Mouse (Mus musculus): ENCODE results near the gene Spo11.

The Spo11 gene

DNA sequence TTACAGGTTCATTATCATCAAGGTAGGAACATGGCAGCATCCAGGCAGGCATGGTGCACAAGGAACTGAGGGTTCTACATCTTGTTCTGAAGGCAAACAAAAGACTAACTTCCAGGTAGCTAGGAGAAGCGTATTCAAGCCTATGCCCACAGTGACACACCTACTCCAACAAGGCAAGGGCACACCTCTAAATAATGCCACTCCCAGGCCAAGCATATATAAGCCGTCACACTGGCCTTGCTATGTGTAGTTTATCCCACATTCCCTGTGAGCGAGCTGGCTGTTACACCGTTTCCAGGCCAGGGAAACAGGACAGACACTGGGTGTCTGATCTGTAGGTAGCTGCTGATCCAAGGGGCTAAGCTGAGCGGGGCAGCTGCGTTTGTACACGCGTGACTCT, 33.9 kb downstream of the Spo11 start:
- DNase-seq = no peak

DNA sequence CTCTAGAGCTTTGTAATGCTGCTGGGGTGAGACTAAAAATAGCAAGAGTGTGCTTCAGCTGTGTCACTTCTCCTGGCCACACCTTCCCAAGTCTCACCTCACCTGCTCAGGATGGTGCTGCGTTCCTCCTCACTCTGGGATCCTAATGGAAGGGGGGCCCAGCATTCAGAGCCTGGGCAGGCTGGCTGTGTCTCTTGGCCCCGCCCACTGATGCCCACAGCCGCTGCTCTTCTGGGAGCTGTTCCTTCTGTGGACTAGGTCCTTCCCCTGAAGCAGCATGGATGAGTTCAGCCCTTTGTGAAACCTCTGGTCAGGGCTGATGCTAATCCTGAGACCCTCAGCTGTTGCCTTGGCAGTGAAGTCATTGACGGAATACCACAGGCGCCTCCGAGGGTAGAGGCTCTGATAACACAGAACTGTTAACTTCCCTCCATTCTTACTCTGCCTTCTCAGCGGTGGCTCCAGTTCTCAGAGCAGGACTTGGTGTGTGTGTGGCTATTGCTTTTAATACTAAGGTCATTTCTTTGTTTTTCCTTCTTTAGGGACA, 37.3 kb downstream of the Spo11 start:
- DNase-seq = no peak

DNA sequence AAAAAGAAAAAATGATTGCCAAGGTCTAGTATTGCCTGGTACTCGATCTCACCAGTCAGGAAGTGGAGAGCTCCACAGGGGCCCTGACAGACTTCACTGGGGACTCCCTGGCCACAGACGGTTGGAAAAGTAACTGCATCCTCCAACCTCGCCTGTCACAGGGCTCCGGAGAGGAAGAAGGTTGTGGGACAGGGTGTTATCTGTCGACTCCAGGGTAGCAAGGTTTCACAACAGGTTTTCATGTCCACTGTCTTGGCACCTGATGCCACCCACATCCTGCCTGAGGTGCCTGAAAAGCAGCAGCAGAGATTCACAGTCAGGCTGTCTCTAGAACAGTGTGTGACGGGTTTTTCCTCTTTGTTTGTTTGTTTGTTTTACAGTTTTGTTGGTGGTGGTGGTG, 40.4 kb downstream of the Spo11 start:
- peak; percentile 56 for DNase-seq

DNA sequence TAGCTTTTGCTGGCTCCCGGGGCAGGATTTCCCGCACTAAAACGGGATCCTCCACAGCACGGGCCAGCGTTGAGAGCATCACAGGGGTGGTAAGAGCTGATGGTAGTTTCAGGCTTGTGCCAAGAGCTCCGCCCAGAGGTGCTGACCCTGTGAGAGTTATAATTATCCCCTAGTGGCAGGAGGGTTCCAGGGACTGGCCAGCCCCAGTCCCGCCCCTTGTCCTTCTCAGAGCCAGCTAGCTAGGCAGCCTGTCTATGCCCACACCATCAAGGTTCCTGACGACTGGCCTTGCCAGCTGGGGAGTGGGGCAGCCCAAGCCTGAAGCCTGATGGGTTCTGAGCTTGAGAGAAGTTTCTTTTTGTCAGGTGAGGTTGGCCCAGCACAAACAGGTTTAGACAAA, 41.1 kb downstream of the Spo11 start:
- peak; percentile 26 for DNase-seq

DNA sequence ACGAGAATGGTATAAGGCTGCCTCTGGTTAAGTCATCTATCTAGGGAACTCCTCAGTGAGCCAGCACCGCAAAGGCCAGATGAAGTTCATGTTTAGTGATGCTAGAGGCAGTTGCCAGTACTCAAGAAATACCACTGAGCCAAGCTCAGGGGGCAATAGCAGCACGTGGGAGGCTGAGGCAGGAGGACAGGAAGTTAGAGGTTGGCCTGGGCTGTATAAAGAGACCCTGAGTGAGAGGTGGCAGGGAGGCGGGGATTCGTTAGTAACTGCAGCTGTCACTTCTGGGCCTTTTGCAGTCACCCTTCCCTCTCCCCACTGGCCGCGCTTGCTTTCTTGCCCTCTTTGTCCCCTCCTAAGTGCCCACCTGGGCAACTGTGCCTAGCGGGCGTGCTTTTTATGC, 41.8 kb downstream of the Spo11 start:
- DNase-seq = peak; percentile 64

DNA sequence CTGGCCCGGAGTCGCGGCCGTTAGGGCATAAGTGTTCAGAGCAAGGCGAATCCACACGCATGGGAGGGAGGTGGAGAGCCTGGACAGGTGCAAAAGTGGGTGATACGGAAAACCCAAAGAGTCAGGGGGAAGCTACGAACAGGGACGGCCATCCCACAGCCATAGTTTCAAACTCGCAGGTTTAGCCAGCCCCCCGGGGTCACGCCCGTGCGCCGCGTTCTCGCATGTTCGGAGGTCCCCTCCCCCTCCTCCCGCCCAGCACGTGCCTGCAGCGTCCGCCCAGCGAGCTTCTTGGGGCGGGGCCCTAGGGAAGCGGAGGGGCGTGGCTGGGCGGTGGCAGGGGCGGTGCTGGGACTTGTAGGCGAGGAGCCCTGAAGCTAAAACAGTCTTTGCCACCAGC, 42.3 kb downstream of the Spo11 start:
- DNase-seq = peak; percentile 98

DNA sequence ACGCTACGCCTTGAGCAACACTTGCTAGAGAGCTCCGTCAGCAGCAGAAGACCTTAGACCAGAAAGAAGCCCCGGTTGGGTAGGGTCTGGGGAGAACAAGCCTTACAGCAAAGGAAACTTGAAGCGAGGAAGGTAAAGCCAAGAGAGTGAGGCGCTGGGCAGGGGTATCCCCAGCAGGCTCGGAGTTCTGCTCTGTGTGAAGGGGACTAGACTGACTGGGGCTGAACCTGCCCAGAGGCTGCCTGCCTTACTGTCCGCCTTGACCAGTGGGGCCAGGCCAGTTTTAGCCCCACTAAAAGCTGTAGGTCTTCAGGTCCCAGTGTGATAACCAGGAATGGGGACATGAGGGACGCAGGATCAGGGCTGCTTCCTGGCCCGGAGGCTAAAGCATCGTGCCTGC, 42.9 kb downstream of the Spo11 start, which contains the start of gene Rbm38:
Gene Rbm38 (plus strand): TSS at position 69 of the 400 bp plus-strand sequence.
- peak; percentile 36 for DNase-seq

DNA sequence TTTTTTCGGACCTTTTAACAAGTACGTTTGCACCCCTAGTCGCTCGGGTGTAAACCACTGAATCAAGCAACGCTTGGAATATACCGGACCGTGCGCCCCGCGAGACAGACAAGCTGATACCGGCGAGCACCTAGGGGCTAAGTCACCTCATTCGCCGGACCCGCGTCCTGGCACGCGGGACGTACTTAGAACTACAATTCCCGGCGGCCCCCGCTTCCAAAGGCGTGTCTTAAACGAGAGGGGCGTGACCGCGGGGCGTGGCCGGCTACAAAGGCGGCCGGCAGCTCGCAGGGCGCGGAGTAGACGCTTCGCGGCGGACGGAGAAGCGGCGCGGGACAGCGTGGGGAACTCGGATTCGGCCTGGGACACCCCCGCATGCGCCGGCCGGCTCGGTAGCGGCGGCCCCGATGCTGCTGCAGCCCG, 44.1 kb downstream of the Spo11 start:
- peak; percentile 98 for DNase-seq

DNA sequence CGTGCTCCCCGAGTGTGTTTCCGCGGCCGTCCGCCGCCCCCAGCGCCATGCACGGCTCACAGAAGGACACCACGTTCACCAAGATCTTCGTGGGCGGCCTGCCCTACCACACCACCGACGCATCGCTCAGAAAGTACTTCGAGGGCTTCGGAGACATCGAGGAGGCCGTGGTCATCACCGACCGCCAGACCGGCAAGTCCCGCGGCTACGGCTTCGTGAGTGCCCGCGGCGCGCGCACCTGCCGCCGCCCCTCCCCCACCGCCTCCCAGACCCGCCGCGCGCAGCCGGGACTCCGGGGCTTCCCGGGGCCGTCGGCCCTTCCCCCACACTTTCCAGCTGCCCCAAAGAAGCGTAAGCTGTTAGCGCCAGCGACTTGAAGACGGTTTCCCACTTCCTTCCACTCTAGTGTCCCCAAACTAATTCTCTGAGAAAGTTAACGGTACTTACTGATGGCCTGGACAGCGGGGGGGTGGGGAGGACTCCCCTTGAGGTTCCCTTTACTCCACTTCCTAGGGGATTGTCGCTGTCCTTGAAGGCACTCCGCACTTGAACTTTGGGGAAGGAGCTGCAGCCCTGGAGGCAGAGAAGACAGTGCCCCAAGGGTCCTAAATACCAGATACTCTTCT, 44.7 kb downstream of the Spo11 start:
- peak; percentile 82 for DNase-seq

DNA sequence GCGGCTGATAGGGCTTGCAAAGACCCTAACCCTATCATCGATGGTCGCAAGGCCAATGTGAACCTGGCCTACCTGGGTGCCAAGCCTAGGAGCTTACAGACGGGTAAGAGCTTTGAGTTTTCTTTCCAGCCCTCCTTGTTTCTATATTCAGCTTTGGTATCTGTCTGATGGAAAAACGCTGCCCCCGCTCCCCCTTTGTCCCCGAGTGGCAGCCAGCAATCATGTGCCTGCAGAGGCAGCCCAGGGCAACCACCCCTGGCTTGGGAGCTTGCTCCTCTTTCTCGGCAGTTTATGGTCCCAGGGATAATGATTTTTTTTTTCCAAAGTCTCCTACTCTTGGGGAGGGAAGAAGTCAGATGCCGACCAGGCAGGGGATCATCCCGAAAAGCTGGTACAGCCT, 45.3 kb downstream of the Spo11 start:
- DNase-seq = no peak

DNA sequence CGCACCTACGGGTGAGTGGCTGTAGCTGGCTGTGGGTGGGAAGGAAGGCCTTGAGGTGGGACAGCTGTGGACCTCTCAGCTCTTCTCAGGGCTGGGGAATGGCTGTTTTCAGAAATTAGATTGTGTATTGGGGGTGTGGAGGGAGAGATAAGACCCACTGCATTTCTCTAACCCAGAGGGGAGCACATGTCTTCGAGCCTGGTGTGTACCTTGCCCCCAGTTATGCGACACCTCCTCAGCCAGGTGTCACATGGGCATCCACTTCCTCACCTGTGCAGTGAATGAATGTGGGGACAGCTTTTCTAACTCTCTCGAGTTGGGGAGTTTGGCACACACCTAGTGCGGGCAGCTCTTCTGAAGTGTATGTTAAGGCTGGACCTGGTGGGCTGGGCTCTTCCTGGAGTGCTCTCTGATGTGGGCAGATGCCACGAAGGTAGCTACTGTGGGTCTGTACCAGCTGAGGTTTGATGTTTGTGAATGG, 45.9 kb downstream of the Spo11 start:
- peak; percentile 49 for DNase-seq

DNA sequence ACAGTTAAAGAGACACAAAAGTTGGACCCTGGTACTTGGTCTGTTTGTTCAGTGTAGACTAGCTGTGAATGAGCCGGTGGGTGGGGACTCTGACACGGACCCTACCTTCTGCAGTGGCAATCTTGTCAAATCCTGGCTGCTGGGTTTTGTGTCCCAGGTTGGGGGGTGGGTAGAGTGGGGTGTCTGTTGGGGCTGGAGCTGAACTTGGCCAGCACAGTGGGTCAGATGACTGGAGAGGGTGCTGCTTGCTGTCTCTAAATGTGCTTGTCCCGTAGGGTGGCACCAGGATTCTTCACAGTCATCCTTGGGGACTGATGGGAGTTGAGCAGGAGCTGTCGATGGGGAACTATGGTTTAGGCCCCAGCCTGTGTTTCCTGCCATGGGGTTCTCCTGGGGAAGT, 46.5 kb downstream of the Spo11 start:
- DNase-seq = peak; percentile 24

DNA sequence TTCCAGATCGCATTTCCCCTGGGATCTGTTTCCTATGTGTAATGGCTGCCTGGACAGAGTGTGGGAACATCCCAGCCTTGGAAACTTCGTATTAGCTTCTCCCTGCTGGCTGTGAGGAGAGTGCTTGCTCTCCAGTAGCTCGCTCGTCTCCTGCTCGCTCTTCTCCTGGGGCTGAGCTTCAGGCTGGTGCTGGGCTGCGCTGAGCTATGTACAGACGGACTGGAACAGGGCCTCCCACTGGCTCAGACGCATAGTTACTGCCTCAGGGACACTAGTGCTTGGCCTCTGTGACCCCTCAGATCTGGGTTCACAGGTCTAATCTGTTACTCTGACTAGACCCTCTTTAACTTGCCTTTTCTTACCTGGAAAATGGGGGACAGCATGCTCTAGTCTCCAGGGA, 46.9 kb downstream of the Spo11 start:
- DNase-seq = peak; percentile 35

DNA sequence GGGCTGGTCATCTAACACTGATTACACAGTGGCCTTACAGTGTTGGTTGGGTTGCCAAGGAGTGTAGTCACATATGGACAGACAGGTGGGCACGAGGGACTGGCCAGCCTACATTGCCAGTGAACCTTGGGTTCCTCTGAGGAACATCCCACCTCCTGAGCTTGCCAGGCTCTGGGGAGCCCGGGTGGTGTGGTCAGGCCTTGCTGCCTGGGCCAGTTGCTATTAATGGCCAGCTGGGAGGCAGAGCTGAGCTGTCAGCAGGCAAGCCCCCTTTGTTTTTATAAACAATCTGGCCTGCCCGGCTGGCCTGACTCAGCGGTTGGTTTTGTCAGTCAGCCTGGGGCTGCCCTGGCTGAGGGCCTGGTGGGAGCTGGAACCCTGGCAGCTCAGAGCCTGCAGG, 47.4 kb downstream of the Spo11 start:
- peak; percentile 36 for DNase-seq

DNA sequence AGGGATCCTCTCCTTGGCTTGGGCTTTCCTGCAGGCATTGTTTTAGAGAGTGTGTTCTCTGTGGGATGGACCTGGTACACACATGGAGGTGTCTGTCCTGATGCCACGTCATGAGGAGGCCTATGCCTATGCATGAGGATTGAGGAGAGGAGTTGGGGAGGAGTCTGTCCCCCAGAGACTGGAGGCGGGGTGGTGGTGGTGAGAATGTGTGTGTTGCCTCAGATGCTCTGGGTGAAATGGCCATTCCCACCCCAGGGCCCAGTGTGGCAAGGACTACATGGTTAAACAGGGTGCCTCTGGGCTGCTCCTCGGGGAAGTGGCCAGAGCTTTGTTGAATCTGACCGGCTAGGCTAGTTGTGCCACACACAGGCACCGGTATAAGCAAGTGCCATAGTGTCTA, 48.8 kb downstream of the Spo11 start:
- no peak for DNase-seq

DNA sequence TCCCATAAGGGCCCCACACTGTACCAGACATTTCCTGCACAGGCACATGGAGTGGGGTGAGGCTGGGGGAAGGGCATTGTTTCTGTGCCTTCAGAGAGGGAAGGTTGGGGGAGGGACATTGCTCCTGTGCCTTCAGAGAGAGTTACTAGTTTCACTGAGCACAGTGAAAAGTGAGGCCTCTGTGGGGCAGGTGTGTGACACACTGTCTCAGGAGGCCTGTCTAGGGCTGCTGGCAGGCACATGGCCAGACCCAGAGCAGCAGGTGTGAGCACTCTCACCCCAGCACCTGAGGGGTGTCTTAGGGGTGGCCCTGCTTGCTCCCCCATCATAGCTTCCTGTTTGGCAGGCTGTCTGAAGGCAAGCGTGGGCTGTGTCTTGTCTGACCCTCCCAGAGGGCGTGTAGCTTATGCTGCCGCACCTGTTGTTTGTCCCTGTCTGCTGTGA, 49.2 kb downstream of the Spo11 start:
- DNase-seq = peak; percentile 82

DNA sequence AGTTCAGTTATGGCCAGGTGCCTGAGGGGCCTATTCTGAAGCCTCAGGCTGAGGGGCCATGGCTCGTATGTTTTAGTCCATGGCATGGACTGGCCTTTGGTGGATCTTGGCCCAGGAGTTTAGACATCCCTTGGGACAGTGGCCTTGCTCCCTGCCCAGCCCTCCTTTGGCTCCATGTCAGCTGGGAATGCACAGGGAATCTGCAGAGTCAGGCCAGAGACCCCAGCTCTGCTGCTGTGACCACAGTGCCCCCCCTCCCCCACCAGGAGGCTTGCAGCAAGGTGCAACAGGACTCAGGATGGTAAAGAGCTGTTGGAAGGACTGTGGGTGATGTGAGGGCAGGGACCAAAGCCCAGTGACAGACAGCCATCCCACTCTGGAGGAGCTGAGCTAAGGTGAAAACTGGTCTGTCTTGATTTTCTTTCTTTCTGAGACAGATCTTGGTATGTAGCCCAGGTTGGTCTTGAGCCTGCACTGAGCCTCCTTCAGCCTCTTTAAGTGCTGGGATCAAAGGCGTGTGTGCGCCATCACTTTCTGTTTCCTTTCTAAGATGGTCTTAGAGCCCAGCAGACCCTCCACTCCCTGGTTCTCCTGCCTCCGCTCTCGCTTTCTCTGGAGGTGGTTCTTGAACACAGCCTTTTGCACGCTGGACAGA, 49.8 kb downstream of the Spo11 start:
- DNase-seq = peak; percentile 71

DNA sequence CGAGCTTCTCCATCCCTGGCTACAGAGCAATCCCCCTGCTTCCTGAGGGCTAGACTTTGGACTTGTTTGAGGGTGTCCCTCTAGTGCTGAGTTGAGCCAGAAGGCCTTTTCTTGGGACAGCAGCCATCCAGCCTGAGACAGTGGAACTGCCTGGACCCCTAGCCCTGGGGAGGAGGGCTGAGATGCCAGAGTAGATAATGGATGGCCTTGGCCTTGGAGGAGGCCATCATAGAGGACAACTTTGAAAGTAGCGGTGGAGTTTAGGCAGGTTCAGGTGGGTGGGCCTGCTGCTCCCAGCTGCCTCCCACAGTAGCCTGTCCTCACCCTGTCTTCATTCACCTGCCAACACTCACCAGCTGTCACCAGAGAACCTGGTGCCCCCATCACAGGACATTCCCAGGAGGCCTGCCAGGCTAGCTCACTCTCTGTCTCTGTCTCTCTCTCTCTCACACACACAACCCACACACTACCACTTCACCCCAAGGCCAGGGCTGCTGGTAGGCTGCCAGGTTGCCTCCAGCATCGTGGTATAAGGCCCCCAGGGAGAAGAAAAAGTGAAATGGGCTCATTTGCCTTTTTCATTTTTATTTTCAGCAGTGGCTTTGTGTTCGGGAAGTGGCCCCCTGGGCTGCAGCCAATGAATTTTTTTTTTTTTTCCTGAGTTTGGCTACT, 50.5 kb downstream of the Spo11 start:
- DNase-seq = peak; percentile 35

DNA sequence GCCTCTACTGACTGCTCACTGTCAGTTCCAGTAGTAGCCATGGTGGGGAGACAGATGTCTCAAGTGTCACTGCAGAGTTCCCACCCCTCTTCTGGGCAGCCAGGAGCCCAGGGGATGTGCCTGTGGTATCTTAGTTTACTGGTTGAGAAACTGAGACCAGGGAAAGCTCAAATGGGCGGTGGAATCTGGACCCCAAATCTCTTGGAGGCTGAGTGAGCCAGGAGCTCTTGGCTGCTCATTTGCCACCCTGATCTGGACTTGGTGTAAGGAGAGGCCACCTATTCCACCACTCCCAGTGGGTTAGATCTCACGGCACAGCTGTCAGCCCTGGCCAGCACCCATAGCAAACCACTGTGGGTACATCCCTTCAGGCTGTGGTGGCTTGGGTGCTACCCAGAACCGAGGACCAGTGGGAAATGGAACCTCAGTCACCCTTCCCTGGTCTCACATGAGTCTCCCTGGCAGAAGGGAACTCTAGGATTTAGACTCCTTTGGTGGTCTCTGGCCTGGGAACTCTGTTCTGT, 51.1 kb downstream of the Spo11 start:
- peak; percentile 26 for DNase-seq

DNA sequence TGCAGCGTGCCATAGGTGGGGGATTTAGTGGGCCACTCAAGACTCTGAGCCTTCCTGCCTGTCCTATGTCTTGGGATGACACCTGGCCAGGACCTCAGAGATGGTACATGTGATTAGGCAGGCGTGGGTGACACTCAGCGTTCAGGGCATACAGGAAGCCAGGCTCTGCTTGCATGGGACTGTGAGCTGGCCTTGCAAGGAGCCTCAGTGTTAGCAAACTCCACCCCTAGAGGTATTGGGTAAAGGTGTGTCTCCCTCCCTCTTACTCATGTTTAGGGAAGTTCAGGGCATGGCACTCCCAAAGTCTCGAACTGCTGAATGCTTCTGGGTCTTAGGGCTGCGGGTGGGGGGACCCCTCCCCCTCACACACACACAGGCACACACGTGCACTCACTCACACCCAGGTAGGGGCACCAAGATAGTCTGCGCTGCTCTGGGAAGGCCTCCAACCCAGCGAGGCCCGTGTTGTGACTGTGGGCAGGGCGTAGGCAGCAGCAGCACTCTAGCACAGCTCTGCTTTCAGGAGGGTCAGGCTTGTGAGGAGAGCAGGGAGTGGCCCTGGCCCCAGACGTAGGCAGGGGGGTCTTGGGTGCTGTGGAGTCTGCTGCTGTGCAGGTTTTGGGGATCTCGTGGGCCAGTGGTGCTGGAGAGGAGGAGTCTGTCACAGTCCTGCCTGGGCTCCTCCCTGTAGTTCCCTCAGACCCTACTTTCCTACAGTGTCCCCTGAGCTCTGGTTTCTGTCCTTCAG, 53.3 kb downstream of the Spo11 start:
- peak; percentile 23 for DNase-seq

DNA sequence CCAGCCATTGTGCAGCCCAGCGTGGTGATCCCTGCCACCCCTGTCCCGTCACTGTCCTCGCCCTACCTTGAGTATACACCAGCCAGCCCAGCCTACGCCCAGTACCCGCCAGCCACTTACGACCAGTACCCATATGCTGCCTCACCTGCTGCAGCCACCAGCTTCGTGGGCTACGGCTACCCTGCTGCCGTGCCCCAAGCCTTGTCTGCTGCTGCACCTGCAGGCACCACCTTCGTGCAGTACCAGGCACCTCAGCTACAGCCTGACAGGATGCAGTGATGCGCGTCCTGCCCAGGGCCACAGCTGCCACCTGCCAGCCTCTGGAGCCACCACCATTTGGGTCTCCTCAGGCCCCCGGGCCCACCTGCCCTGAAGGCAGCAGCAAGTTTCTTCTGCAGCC, 56.0 kb downstream of the Spo11 start:
- peak; percentile 66 for DNase-seq

DNA sequence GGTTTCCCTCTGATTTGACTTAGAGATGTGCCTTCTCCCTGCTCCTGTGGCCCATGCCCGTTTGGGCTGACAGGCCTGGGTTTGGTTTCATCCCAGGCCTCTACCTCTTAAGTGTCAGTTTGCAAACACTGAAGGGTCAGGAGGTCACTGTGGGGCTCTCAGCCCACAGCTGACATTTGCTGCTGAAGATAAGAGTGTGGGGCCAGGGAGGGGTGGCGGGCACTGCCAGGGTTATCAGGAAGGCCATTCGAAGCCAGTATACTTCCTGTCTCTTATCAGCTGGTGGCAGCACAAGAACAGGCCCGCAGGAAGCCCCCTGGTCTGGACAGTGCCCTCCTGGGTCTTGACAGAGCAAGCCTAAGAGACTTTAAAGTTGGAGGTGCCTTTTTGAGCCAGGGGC, 57.5 kb downstream of the Spo11 start:
- no peak for DNase-seq

DNA sequence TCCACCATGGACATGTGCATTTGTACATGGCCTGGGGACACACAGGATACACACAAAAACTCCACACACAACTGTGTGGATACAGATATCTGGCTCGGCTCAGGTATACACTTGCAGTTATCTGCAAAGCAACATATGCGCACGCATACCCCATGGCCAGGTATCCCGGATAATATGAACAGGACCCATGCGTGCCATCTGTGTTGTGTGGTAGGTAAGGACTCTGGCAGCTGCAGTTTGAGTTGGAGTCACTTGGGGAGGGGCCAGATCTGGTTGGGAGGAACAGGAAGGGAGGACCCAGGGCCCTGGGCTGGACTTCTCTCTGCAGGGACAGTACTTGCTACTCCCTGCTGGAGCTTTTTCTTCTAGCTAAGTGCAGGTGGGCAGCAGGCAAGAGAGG, 58.2 kb downstream of the Spo11 start:
- DNase-seq = no peak
